Mouse (Mus musculus) neural tube, embryonic 12.5 days (tissue): ENCODE results near the gene Dlg3. TPM values are rescaled to one million over a fixed set of nuclear protein-coding genes. Genes with fewer than 3 reads are reported as not detected.

Source experiments
- ATAC-seq: fragments of 200-750 bp; cut with Nextera tagmentation; 2 replicates; pipeline ENCODE4 v1.8.0; 2017; ENCODE audit warnings: low read depth, mild to moderate bottlenecking, moderate TSS enrichment, moderate library complexity; ENCODE audit not compliant: low FRiP score
- H3K27ac ChIP-seq: fragments of 300-500 bp; sonication (generic); 2 replicates; pipeline ENCODE4 v1.5.1; 2016
- H3K27me3 ChIP-seq: fragments of 300-500 bp; sonication (generic); replicated peaks from 2 replicates; pipeline ENCODE4 v1.6.1; 2016; ENCODE audit warnings: mild to moderate bottlenecking
- H3K36me3 ChIP-seq: fragments of 300-500 bp; sonication (generic); 2 replicates; pipeline ENCODE4 v1.6.1; 2016; ENCODE audit warnings: mild to moderate bottlenecking
- H3K4me1 ChIP-seq: fragments of 300-500 bp; sonication (generic); 2 replicates; pipeline ENCODE4 v1.6.1; 2016
- H3K4me2 ChIP-seq: fragments of 300-500 bp; sonication (generic); replicated peaks from 2 replicates; pipeline ENCODE4 v1.6.1; 2016; ENCODE audit warnings: mild to moderate bottlenecking
- H3K4me3 ChIP-seq: fragments of 300-500 bp; sonication (generic); 2 replicates; pipeline ENCODE4 v1.5.1; 2016
- H3K9ac ChIP-seq: fragments of 300-500 bp; sonication (generic); 2 replicates; pipeline ENCODE4 v1.6.1; 2016; ENCODE audit warnings: mild to moderate bottlenecking
- H3K9me3 ChIP-seq: fragments of 300-500 bp; sonication (generic); 2 replicates; pipeline ENCODE4 v1.6.1; 2016; ENCODE audit warnings: mild to moderate bottlenecking
- WGBS: fragments of 180-500 bp; shearing (Covaris S2); methylation state at CpG from one replicate; pipeline ENCODE4 v1.1.7; 2016; 5-methylcytosine and 5-hydroxymethylcytosine counted together
- polyA plus RNA-seq: library from polyadenylated mRNA; unstranded; fragments of >200 nt; fragmentation: Nextera tagmentation; extraction: Ambion mirVana; gene quantifications from 2 replicates; pipeline ENCODE4 v1.2.1, GENCODE M21; 2016

Dlg3 gene
- polyA plus RNA-seq, 1 experiment from 2014 or later = 13.7 TPM

DNA sequence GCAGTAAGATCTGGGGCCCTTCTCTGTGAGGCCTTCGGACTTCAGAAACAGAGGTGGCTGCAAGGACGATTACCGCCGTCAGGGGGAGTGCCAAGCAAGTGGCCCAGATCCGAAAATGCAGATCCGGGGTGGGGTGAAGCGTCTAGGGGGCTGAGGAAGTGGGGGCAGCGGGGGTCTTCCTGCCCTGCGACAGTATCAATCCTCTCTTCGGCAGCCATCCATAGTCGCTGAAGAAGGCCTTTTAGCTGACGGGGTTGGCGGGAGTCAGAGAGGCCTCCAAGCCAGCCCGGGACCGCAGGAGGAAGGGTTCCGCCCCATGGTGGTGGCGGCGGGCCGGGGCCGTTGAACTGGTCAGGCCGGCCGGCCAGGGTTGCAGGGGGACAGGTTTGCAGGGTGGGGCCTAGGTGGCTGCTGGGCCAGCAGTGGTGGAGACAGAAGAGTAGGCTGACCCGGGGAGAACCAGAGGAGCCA is 6.9 kb downstream of the Dlg3 start:
- Histone ChIP-seq H3K27me3 (no peaks in the 10 kb centered on the region), H3K4me1 (0 out of 2 replicates have a peak, but pooled peaks cover 4% of the 10 kb centered on the region), H3K36me3 (no peaks in the 10 kb centered on the region), H3K9ac (0 out of 2 replicates have a peak overlapping the region, but pooled peaks have one; percentile 13), H3K4me3 (peak overlapping the region; percentile 33), H3K9me3 (no peaks in the 10 kb centered on the region), H3K4me2 (peak overlapping the region; percentile 59), H3K27ac (no peak overlapping the region)
- no peak for ATAC-seq
- 18% methylated on average over 21 of the region's 23 CpGs for WGBS

DNA sequence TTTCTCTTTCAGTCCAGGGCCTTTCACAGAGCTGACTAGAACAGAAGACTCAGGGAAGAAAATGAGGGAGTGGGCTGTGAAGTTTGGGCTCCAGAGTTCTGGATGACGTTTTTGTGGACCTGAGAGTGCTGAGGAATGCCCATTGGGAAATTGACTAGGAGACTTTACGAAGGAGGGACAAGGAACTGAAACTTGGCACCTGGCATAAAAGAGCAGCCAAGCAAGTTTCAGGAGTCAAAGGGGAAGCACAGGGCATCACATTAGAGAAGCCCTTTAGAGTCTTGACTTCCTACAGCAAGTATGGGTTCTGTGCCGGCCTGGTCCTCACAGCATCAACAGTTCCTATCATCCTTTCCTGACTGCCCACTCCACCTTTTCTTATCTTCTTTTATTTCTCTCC is 7.9 kb downstream of the Dlg3 start:
- Histone ChIP-seq H3K27me3 (no peaks in the 10 kb centered on the region), H3K9me3 (no peaks in the 10 kb centered on the region), H3K27ac (no peak overlapping the region), H3K4me3 (no peak overlapping the region), H3K9ac (no peak overlapping the region), H3K4me2 (no peak overlapping the region), H3K36me3 (no peaks in the 10 kb centered on the region), H3K4me1 (peaks cover 4% of the 10 kb centered on the region; the same call in 1 of the 2 replicates)
- WGBS = 81% methylated on average over 3 of the region's 3 CpGs
- no peak for ATAC-seq

DNA sequence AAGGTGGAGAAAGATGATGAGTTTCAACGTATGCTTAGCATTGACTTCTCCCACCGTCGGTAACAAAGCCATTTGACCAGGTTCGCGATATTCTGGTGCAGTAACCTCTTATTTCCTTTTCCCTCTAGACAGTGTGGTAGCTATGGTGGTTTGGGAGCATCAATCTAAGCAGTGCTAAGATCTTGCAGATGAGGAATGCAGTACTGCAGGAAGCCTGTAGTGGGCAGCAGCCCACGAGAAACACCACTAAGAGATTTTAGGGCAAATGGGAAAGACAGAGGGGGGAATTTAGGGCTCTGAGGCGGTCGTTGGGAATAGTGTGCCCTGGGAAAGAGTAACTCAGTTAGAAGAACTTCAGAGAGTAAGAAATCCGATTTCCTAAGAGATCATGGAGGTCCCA is 9.0 kb downstream of the Dlg3 start:
- H3K36me3 ChIP-seq = no peaks in the 10 kb centered on the region
- WGBS = 20% methylated on average over 9 of the region's 9 CpGs
- 0 out of 2 replicates have a peak overlapping the region, but pooled peaks have one; percentile 72 for H3K27ac ChIP-seq
- H3K9ac ChIP-seq = no peak overlapping the region
- no peaks in the 10 kb centered on the region for H3K9me3 ChIP-seq
- peak; percentile 66 for ATAC-seq
- no peaks in the 10 kb centered on the region for H3K27me3 ChIP-seq
- peak overlapping the region; percentile 62 for H3K4me2 ChIP-seq
- peaks cover 4% of the 10 kb centered on the region; the same call in 1 of the 2 replicates for H3K4me1 ChIP-seq
- H3K4me3 ChIP-seq = peak overlapping the region; percentile 50; the same call in 1 of the 2 replicates

DNA sequence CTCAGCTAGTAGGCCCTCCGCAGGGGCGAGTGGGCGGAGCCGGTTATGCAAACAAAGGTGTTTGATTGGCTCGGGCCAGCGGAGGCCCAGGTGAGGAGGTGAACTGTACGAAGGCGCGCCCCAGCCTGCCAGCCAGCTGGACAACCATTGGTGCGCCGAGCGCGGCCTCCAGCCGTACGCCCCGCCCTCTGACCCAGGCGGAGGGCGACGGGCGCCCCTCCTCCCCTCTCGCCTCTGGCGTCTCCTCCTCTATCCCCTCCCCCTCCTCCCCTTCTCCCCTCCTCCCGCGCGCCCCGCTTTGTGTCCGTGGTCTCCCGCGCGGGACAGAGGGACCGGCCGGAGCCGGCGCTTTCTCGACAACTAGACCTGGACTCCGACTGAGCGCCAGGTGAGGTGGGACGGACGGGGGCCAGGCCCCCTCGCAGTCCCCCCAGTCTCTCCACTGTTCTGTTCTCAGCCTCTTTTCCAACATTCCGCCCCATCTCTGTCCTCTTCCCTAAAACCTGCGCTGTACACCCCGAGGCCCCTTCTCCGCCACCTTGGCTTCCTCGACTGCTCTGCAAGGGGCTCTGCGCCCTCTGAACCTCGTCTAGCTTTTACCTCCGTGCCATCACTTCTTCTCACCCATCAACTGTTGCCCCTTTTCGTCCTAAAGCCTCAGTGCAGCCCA is 9.6 kb downstream of the Dlg3 start:
- H3K4me2 ChIP-seq = peak overlapping the region; percentile 62
- H3K9me3 ChIP-seq = no peaks in the 10 kb centered on the region
- no peaks in the 10 kb centered on the region for H3K27me3 ChIP-seq
- H3K4me1 ChIP-seq = peaks cover 4% of the 10 kb centered on the region; the same call in 1 of the 2 replicates
- peak overlapping the region; percentile 50 for H3K4me3 ChIP-seq
- peak overlapping the region; percentile 73 for H3K9ac ChIP-seq
- H3K27ac ChIP-seq = peak overlapping the region; percentile 72; the same call in 1 of the 2 replicates
- 20% methylated on average over 42 of the region's 49 CpGs for WGBS
- ATAC-seq = peak; percentile 92
- H3K36me3 ChIP-seq = no peaks in the 10 kb centered on the region

DNA sequence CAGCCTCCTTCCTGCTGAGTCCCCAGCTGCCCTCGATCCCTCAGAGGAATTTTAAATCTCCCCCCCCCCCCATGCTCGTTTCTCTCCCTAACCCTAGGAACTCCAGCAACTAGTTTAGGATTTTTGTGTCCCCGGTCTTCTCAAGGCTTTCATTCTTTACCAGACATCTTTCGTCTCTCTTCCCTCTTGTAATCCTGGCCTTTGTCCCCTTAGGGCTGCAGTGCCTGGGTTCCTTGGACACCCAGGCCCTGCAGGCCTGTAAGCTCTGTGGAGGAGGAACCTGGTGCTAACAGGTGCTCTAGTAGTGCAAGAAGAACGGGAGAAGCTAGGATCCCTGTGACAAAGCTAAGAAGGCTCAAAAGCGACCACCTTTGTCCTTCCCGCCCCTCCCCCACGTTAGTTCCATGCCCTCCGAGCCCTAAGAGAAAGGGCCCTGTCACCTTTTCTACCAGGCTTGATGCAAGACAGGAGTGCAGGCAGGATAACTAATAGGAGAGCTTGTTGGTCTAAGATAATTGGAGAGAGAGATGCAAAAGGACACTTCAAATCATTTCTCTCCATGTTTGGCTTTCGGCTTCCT is 10.2 kb downstream of the Dlg3 start:
- no peak; the same call in 1 of the 2 replicates for ATAC-seq

DNA sequence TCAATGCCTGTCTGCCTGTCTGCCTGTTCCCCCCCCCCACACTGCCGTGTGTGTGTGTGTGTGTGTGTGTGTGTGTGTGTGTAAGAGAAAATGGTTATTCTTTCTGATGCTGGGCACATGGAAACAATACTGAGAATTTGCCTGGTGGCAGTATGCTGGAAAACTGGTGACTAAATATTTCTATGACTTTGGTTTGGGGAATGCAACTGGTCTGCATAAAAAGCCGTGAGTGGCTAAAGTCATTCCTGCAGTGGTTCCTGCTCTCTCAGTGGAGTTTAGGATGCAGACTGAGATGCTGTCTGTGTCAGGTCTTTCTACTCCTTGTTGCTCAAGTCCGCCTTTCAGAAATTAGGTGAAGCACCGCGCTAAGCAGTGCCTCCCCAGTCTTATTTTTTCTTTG is 10.9 kb downstream of the Dlg3 start:
- Histone ChIP-seq H3K4me3 (peak overlapping the region; percentile 50), H3K9me3 (no peaks in the 10 kb centered on the region), H3K27me3 (no peaks in the 10 kb centered on the region), H3K4me2 (peak overlapping the region; percentile 62), H3K36me3 (no peaks in the 10 kb centered on the region), H3K27ac (no peak overlapping the region), H3K4me1 (peaks cover 4% of the 10 kb centered on the region; the same call in 1 of the 2 replicates), H3K9ac (no peak overlapping the region; the same call in 1 of the 2 replicates)
- WGBS = 25% methylated on average over 5 of the region's 5 CpGs
- ATAC-seq = no peak

More for the DNA sequence above, 10.2 kb downstream of the Dlg3 start:
- no peaks in the 10 kb centered on the region for H3K9me3 ChIP-seq
- H3K27me3 ChIP-seq = no peaks in the 10 kb centered on the region
- 19% methylated on average over 10 of the region's 10 CpGs for WGBS
- peak overlapping the region; percentile 62 for H3K4me2 ChIP-seq
- H3K4me1 ChIP-seq = peaks cover 4% of the 10 kb centered on the region; the same call in 1 of the 2 replicates
- H3K36me3 ChIP-seq = no peaks in the 10 kb centered on the region
- no peak overlapping the region for H3K27ac ChIP-seq
- peak overlapping the region; percentile 73 for H3K9ac ChIP-seq
- H3K4me3 ChIP-seq = peak overlapping the region; percentile 50

DNA sequence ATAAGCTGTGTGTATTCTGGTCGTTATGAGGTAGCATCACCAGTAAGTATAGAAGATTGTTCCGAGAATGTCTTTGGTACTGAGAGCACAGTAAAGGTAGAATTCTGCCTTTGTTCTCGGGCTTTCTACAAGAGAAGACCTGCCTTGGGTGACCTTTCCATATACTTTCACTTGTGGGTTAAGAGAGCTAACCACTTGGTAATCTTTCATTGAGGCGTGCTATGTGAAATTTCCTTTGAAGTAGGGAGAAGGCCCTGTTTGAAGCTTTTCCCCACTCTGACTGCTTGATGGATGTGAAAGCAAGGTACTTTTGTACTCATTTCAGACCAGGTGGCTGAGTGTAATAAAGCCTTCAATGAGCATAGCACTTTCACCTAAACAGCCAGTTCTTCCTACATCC is 21.8 kb downstream of the Dlg3 start:
- 82% methylated on average over 4 of the region's 4 CpGs for WGBS
- Histone ChIP-seq H3K4me3 (no peak overlapping the region), H3K4me2 (no peak overlapping the region), H3K9me3 (no peaks in the 10 kb centered on the region), H3K9ac (no peak overlapping the region), H3K4me1 (no peaks in the 10 kb centered on the region), H3K36me3 (no peaks in the 10 kb centered on the region), H3K27me3 (no peaks in the 10 kb centered on the region), H3K27ac (no peak overlapping the region)
- ATAC-seq = no peak

DNA sequence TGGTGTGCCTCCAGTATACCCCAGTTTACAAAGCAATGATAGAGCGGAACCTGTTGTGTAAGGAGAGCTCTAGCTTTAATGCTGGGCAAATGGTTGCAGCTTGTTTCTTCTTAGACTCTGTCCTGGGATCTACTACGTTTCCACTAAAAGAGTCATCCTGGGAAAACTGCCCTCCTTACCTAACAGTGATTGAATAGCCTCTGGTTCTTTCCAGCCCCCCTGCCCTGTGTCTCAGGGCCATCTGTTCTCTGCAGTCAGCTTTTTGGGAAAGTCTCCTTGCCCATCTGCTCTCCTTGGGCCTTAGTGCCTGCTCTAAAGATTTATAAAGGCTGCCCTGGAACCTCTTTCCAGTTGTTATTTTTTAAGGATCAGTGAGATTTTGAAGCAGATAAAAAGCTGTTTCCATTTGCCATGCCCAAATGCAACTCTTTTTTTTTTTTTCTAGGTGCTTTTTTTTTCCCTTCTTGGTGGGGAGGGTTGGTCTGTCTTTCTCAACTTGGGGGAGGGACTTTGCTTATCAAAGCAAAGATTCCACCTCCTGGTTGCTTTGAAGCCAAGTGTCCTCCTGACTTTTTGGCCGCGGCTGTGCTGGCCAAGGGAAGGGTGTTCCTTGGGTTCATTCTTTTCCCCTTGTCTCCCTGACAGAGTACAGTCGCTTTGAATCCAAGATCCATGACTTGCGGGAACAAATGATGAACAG is 28.7 kb downstream of the Dlg3 start:
- no peak for ATAC-seq
- Histone ChIP-seq H3K4me1 (0 out of 2 replicates have a peak, but pooled peaks cover 3% of the 10 kb centered on the region), H3K9me3 (no peaks in the 10 kb centered on the region), H3K4me3 (no peak overlapping the region), H3K4me2 (no peak overlapping the region), H3K9ac (no peak overlapping the region), H3K27me3 (no peaks in the 10 kb centered on the region), H3K36me3 (no peaks in the 10 kb centered on the region), H3K27ac (no peak overlapping the region)
- WGBS = 75% methylated on average over 6 of the region's 6 CpGs

DNA sequence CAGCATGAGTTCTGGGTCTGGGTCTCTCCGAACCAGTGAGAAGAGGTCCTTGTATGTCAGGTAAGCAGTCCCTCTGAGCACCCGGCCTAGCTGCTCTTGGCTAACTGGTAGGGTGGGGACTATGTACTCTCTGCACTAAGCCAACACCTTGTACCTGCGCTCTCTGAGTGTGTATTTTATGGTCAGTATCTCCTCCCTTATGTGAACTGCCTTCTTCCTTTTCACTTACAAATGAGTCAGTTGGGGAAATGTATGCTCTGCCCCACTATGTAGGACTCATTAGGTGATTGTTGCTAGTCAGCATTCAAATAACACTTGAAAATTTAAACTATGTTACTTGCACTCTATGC is 29.2 kb downstream of the Dlg3 start:
- 84% methylated on average over 3 of the region's 3 CpGs for WGBS
- Histone ChIP-seq H3K27ac (no peak overlapping the region), H3K4me2 (no peak overlapping the region), H3K4me1 (0 out of 2 replicates have a peak, but pooled peaks cover 3% of the 10 kb centered on the region), H3K9me3 (no peaks in the 10 kb centered on the region), H3K36me3 (no peaks in the 10 kb centered on the region), H3K9ac (no peak overlapping the region), H3K27me3 (no peaks in the 10 kb centered on the region), H3K4me3 (no peak overlapping the region)
- no peak for ATAC-seq

DNA sequence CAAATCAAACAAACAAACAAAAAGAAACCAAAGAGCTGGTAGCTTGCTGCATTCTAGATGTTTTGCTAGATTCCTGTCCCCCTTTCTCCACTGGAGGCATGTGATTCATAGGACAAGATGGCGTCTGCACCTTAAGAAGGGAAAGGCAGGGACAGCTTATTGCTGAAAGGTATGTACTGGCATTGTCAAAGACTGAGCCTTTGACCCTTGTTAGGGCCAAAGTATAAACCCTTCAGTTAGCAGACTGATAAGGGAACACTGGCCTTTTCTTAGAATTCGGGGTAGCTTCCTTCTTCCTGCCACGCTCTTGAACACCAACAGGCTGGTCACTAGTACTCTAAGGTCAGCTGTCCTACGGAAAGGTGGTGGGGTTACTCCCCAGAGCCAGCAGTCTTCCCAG is 29.8 kb downstream of the Dlg3 start:
- H3K27me3 ChIP-seq = no peaks in the 10 kb centered on the region
- H3K9me3 ChIP-seq = no peaks in the 10 kb centered on the region
- H3K4me1 ChIP-seq = 0 out of 2 replicates have a peak, but pooled peaks cover 3% of the 10 kb centered on the region
- WGBS = 43% methylated on average over 4 of the region's 4 CpGs
- H3K9ac ChIP-seq = no peak overlapping the region
- no peak overlapping the region for H3K4me2 ChIP-seq
- ATAC-seq = no peak
- no peak overlapping the region for H3K4me3 ChIP-seq
- H3K27ac ChIP-seq = no peak overlapping the region
- H3K36me3 ChIP-seq = no peaks in the 10 kb centered on the region

DNA sequence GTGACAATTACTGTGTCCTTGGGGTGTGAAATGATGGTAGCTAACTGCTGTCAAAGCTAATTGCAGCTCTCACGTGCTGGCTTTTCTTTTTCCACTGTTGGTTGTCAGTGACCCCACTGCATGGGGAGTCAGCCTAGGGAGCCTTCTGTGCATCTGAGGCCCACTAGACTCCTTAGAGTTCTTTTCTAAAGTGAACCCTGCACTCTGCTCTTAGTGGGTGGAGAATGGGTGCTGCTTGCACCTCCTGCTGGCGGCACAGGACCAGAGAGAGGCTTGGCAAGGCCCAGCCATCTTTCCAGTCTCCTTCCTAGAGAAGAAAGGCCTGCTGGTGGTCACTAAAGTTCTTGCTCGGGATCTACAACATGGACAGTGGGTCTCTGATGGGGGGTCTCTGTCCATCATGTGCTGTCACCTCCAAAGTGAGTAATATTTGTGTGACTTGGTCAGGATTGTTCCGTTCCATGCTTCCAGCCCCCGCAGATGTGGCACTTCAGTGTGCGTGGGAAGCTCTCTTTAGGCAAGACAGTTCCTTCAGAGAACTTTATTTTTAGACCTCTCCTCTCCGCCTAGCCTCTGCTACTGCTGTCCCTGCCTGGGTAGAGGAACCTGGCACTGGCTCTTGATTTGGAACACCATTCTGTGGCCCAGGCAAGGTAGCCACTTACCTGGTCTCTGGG is 30.5 kb downstream of the Dlg3 start:
- 0 out of 2 replicates have a peak, but pooled peaks cover 3% of the 10 kb centered on the region for H3K4me1 ChIP-seq
- ATAC-seq = no peak
- H3K4me3 ChIP-seq = no peak overlapping the region
- WGBS = 66% methylated on average over 7 of the region's 7 CpGs
- no peaks in the 10 kb centered on the region for H3K36me3 ChIP-seq
- H3K9me3 ChIP-seq = no peaks in the 10 kb centered on the region
- no peak overlapping the region for H3K9ac ChIP-seq
- no peak overlapping the region for H3K4me2 ChIP-seq
- no peak overlapping the region for H3K27ac ChIP-seq
- H3K27me3 ChIP-seq = no peaks in the 10 kb centered on the region

DNA sequence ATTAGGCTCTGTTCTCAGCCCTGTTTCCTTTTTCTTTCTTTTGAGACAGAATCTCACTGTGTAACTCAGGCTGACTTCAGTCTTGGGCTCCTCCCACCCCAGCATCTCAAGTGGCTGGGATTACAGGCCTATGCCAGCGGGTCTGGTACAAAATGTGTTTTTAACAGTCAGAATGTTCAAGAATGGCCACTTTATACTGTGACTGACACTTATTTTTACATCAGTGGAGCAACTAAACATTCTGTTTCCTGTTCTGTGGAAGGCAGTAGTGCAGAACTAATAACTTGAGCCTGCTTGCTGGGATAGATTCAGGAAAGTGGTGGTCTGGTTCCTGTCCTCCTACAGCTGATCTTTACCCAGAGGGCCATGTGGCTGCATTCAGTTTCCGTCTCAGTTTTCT is 33.1 kb downstream of the Dlg3 start:
- Histone ChIP-seq H3K4me2 (no peak overlapping the region), H3K9me3 (no peaks in the 10 kb centered on the region), H3K27me3 (no peaks in the 10 kb centered on the region), H3K27ac (no peak overlapping the region), H3K9ac (no peak overlapping the region), H3K4me3 (no peak overlapping the region), H3K4me1 (no peaks in the 10 kb centered on the region), H3K36me3 (no peaks in the 10 kb centered on the region)
- ATAC-seq = no peak
- WGBS = 49% methylated on average over 2 of the region's 2 CpGs
